Mouse (Mus musculus): ENCODE measurements at regions not wholly inside any gene's neighbourhood (a gene's known extent, or its start where the extent isn't known, plus 50 kb on each side); places are given as distances from the start of the nearest gene placed in this dataset.

DNA sequence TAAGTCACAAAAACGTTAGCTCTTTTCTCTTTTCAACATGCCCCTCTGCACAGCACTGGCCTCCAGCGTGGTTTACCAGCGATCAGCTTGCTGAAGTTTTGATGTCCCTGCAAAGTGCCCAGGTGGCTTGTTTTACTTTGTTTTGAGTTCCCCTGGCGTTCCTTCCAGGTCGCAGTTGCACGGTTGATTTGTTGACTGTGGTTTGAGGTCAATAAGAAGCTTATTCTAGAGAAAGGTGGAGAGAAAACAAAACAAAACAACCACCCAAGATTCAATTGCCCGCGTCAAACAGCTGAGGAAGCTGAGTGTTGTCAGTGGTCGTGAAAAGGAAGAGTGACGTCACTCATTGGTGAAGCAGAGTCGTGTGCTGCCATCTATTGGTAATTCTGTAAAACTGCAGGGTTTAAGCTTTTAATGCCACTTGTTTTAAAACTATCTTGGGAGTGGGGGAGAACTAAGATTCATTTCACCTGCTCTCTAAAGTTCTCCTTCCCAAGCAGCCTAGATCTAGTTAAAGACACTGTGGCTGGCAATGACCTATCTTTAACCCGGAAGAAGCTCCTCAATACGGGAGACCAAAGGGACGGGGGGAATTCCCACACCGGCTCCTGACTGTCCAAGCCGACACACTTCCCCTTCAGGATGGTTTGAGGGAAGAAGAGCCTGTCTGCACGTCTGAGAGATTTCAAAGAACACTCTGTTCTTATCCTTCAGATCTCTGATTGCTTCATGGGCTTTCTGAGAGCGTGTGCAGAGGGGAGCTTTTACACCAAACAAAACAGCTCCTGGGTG, 170.3 kb upstream of the Olig3 start:
- WGBS = 20% methylated on average over 18 of the region's 18 CpGs
- peaks cover 22% of the 10 kb centered on the region for H3K27me3 ChIP-seq (ENCODE audit: low read depth, poor library complexity, severe bottlenecking)
- no peaks in the 10 kb centered on the region for H3K36me3 ChIP-seq
- peaks cover 16% of the 10 kb centered on the region for H3K4me1 ChIP-seq
- peak overlapping the region; percentile 74 for H3K27ac ChIP-seq (replicated peaks)
- H3K4me3 ChIP-seq = peak overlapping the region; percentile 46
- H3K9me3 ChIP-seq (replicated peaks) = no peaks in the 10 kb centered on the region
- DNase-seq (ENCODE audit: low spot score) = peak; percentile 48

DNA sequence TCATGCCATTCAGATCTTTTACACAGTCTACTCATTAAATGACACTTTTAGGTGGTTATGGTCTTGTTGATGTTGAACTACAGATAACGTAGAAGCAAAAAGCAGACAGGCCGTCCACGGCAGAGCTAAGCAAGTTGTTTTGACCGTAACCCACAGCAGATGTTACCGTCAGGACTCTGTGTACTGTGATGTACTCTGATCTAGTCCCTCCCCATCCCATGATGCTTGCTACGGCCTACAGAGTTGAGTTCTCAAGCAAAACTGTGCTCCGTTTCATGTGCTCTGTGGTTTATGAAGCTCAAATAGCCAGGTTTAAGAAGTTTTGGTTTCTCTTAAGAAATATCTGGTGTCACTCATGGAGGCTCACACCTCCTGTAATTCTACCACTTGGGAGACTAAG, 169.4 kb upstream of the Tnfaip3 start:
- DNase-seq (ENCODE audit: low spot score) = no peak
- Histone ChIP-seq H3K4me3 (no peak overlapping the region), H3K27me3 (ENCODE audit: low read depth, poor library complexity, severe bottlenecking) (peaks cover 22% of the 10 kb centered on the region), H3K4me1 (peaks cover 16% of the 10 kb centered on the region), H3K9me3 (replicated peaks) (no peaks in the 10 kb centered on the region), H3K27ac (replicated peaks) (no peak overlapping the region), H3K36me3 (no peaks in the 10 kb centered on the region)
- 95% methylated on average over 7 of the region's 7 CpGs for WGBS

DNA sequence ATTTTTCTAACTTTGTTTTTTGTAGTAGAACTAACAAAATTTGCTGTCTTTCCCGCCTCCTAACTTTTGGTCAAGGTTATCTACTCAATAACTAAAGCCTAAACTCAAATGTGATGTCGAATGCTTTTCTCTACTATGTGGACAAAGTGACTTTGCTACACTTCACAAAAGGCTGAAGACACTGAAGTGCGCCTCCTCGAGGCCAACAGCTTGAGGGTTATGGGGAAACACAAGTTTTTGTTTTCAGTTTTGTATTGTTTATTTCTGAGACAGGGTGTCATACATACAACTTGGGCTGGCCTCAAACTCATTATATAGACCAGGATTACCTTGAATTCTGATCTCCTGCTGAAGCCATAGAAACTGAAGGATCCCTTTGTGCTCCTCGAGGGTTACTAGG, 162.4 kb upstream of the Tnfaip3 start:
- Histone ChIP-seq H3K4me3 (no peak overlapping the region), H3K27ac (replicated peaks) (no peak overlapping the region), H3K9me3 (replicated peaks) (0 out of 2 replicates have a peak, but pooled peaks cover 15% of the 10 kb centered on the region), H3K27me3 (ENCODE audit: low read depth, poor library complexity, severe bottlenecking) (no peaks in the 10 kb centered on the region), H3K4me1 (no peaks in the 10 kb centered on the region), H3K36me3 (no peaks in the 10 kb centered on the region)
- WGBS = 89% methylated on average over 5 of the region's 5 CpGs
- no peak for DNase-seq (ENCODE audit: low spot score)

DNA sequence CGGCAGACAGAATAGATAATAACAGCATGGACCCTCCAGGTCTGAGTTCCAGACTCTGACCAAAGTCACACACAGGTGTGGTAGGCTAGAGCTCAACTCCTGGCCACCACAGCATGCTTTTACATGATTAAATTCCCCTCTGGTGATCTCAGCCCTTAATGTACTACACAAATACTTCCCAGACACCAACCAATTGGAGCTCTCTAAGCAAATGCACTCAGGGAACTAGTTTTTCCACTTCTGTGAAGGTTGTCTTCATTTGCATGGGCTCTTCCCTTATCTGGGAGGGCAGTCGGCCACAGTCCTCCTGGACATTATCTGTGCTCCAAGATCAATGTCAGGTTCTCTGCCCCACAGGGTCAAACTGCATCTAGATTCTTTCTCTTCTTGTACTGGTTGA, 162.0 kb upstream of the Tnfaip3 start:
- H3K27ac ChIP-seq (replicated peaks) = no peak overlapping the region
- no peak for DNase-seq (ENCODE audit: low spot score)
- H3K36me3 ChIP-seq = no peaks in the 10 kb centered on the region
- no peak overlapping the region for H3K4me3 ChIP-seq
- 0 out of 2 replicates have a peak, but pooled peaks cover 15% of the 10 kb centered on the region for H3K9me3 ChIP-seq (replicated peaks)
- no peaks in the 10 kb centered on the region for H3K27me3 ChIP-seq (ENCODE audit: low read depth, poor library complexity, severe bottlenecking)
- WGBS = 84% methylated on average over 2 of the region's 2 CpGs
- no peaks in the 10 kb centered on the region for H3K4me1 ChIP-seq

DNA sequence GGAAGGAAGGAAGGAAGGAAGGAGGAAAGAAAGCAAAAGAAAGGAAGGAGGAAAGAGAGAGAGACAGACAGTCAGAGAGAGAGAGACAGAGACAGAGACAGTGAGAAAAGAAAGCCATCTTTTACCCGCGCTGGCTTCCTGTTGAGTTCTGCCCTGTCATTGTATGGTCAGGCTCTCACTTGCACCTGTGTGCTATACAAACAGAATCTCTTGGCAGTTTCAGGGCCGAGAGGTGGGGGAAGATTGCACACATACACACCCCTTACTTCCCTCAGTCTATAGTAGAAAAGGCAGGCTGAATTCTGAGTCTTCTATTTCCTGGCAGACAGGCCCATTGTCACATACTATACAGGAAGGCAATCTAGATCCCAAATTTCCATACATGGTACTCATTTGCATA, 160.8 kb upstream of the Tnfaip3 start:
- 86% methylated on average over 3 of the region's 3 CpGs for WGBS
- Histone ChIP-seq H3K4me1 (no peaks in the 10 kb centered on the region), H3K36me3 (no peaks in the 10 kb centered on the region), H3K9me3 (replicated peaks) (0 out of 2 replicates have a peak, but pooled peaks cover 15% of the 10 kb centered on the region), H3K27me3 (ENCODE audit: low read depth, poor library complexity, severe bottlenecking) (no peaks in the 10 kb centered on the region), H3K27ac (replicated peaks) (no peak overlapping the region), H3K4me3 (no peak overlapping the region)
- no peak for DNase-seq (ENCODE audit: low spot score)

DNA sequence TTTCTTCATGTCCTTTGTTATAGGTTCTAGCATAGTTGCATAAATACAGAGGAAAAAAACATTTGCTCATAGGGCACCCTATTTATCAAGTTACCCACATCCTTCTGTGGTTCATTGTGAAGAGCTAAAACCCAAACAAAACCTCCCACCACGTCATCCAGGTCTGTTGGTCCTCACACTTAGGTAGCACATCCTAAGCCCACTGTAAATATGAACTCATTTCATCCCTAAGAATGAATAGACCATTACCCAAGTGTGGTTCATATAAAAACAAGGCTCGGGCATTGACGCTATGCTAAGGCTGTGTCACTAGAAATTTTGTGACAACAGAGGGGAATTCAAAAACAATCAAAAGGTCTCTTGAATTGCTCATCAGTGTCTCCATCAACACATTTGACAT, 156.4 kb upstream of the Tnfaip3 start:
- WGBS = 88% methylated on average over 3 of the region's 3 CpGs
- Histone ChIP-seq H3K4me1 (peaks cover 18% of the 10 kb centered on the region), H3K36me3 (no peaks in the 10 kb centered on the region), H3K27ac (replicated peaks) (no peak overlapping the region), H3K4me3 (no peak overlapping the region), H3K9me3 (replicated peaks) (0 out of 2 replicates have a peak, but pooled peaks cover 15% of the 10 kb centered on the region), H3K27me3 (ENCODE audit: low read depth, poor library complexity, severe bottlenecking) (no peaks in the 10 kb centered on the region)
- no peak for DNase-seq (ENCODE audit: low spot score)

DNA sequence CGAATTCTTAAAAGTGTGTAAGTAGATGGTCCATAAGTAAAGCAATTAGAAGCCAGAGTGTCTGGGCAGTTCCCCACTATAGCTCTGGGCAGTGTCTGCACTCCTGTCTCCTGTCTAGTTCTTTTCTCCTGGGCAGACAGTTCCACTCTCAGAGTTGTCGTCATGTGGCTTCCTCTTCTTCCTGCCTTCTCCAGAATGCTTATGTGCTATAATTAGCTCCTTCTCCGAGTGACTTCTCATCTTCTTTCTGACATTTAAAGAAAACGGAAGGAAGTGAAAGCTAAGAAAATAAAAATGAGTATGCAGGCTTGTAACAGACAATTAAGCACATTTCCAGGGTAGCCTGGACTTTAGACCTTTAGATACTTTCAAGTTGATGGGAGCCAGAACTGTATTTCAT, 155.1 kb upstream of the Tnfaip3 start:
- Histone ChIP-seq H3K9me3 (replicated peaks) (0 out of 2 replicates have a peak, but pooled peaks cover 13% of the 10 kb centered on the region), H3K4me3 (no peak overlapping the region), H3K4me1 (peaks cover 18% of the 10 kb centered on the region), H3K27ac (replicated peaks) (no peak overlapping the region), H3K27me3 (ENCODE audit: low read depth, poor library complexity, severe bottlenecking) (no peaks in the 10 kb centered on the region), H3K36me3 (no peaks in the 10 kb centered on the region)
- WGBS = 74% methylated on average over 4 of the region's 4 CpGs
- DNase-seq (ENCODE audit: low spot score) = no peak

DNA sequence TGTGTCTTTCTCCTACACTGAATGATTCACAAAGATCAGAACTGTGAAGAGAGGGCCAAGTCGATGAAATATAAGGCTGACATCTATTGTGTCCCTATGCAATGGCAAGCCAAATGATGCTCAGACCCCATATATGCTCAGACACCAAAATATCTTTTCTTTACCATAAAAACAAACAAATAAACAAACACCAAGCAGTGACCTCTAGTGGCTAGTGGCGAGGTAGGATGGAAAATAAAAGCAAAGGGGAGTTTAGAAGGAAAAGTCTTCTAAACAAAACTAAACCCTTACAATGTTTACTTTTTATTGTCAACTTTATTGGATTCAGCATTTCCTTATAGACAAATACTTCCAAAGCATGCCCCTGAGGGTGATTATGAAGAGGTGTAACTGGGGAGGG, 153.8 kb upstream of the Tnfaip3 start:
- no peak for DNase-seq (ENCODE audit: low spot score)
- Histone ChIP-seq H3K27me3 (ENCODE audit: low read depth, poor library complexity, severe bottlenecking) (no peaks in the 10 kb centered on the region), H3K4me1 (peaks cover 18% of the 10 kb centered on the region), H3K4me3 (no peak overlapping the region), H3K36me3 (no peaks in the 10 kb centered on the region), H3K9me3 (replicated peaks) (0 out of 2 replicates have a peak, but pooled peaks cover 3% of the 10 kb centered on the region), H3K27ac (replicated peaks) (no peak overlapping the region)
- WGBS = 73% methylated on average over 2 of the region's 2 CpGs

DNA sequence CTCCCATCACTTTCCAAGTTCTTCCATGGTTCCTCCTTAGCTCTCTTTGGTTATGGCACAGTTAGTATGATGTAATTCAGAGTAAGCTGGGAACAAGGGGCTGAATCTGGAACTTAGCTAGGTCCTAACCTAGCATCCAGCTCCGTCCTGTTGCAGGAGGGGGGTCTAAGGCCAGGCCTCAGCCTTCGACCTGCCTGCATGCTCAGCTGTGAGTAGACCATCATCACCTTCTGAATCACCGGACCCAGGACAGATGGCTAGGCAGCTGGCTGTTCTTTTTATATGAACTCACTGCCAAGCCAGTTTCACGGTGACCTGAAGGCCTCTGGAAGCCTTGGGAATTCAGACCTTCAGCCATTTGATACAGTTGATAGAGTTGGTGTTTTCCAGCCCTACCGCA, 152.9 kb upstream of the Tnfaip3 start:
- H3K27me3 ChIP-seq (ENCODE audit: low read depth, poor library complexity, severe bottlenecking) = no peaks in the 10 kb centered on the region
- H3K4me3 ChIP-seq = no peak overlapping the region
- H3K27ac ChIP-seq (replicated peaks) = peak overlapping the region; percentile 38; the same call in 1 of the 2 replicates
- H3K9me3 ChIP-seq (replicated peaks) = no peaks in the 10 kb centered on the region
- no peak for DNase-seq (ENCODE audit: low spot score)
- WGBS = 81% methylated on average over 5 of the region's 5 CpGs
- H3K4me1 ChIP-seq = peaks cover 18% of the 10 kb centered on the region
- no peaks in the 10 kb centered on the region for H3K36me3 ChIP-seq

DNA sequence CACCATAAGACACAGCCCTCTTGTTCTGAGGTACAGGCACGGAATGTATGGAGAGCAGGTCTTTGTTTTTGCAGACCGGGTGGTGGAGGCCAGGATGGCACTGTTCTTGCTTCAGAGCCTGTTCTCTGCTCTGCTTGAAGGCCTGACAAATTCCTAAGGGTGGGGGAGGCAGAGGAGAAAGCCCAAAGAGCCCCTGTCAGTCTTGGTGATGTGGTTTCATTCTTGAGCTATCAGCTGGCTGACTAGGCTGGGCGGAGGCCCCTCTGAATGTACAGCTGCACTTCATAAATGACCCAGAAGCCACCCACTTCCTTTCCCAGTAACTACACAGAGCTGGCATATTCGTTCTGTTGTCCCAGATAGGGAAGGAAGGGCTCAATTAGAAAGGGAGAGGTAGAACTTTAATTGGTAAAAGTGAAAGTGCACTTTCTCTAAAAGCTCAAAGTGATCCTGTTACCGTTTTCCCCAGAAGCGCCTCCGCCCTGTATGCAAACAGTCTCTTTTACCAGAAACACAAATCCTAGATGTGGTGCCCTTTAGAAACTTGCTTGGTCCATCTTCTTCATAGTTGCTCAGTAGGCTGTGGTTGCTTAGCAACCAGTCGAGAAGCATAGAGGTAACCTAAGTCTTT, 152.3 kb upstream of the Tnfaip3 start:
- Histone ChIP-seq H3K4me1 (peaks cover 18% of the 10 kb centered on the region), H3K9me3 (replicated peaks) (no peaks in the 10 kb centered on the region), H3K27ac (replicated peaks) (peak overlapping the region; percentile 55), H3K27me3 (ENCODE audit: low read depth, poor library complexity, severe bottlenecking) (no peaks in the 10 kb centered on the region), H3K36me3 (no peaks in the 10 kb centered on the region), H3K4me3 (0 out of 2 replicates have a peak overlapping the region, but pooled peaks have one; percentile 0)
- peak; percentile 52 for DNase-seq (ENCODE audit: low spot score)
- WGBS = 24% methylated on average over 8 of the region's 8 CpGs

DNA sequence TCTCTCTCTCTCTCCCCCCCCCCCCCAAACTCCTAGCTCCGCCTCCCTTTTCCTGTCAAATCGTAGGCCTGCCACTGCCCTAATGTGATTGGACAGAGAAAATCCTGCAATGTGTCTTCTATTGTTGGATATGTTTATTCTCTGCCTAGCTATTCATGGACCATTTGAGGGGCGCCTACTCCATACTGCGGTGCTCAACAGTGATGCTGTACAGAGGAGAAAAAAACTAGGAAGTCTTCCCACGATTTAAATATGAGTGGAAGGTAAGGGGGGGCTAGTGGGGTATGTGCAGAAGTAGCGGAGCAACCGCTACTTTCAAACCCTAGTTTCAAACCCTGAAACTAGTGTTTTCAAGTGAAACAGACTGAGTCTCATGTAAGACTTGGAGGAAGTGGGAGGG, 151.6 kb upstream of the Tnfaip3 start:
- Histone ChIP-seq H3K36me3 (no peaks in the 10 kb centered on the region), H3K9me3 (replicated peaks) (no peaks in the 10 kb centered on the region), H3K4me3 (no peak overlapping the region), H3K4me1 (peaks cover 18% of the 10 kb centered on the region), H3K27me3 (ENCODE audit: low read depth, poor library complexity, severe bottlenecking) (no peaks in the 10 kb centered on the region), H3K27ac (replicated peaks) (peak overlapping the region; percentile 55)
- WGBS = 84% methylated on average over 7 of the region's 7 CpGs
- no peak for DNase-seq (ENCODE audit: low spot score)

DNA sequence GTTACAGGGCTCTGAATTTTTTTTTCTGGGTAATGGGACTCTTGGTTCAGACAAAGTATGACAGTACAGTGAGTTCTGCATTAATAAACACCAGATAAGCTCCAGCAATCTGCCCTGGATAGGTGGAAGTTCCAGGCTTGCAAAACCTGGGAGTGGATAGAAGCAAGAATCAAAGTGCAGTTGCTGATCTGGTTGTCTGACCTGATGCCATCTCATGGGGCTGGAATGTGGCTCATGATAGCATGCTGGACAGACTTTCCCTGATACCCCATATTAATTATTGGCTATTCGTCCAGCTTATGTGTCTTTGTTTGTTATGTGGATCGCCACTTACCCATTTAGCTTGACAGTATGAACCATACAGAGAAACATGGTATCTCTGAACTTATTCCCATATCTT, 146.6 kb upstream of the Tnfaip3 start:
- no peak for DNase-seq (ENCODE audit: low spot score)
- H3K27me3 ChIP-seq (ENCODE audit: low read depth, poor library complexity, severe bottlenecking) = no peaks in the 10 kb centered on the region
- no peak overlapping the region for H3K4me3 ChIP-seq
- no peaks in the 10 kb centered on the region for H3K9me3 ChIP-seq (replicated peaks)
- H3K36me3 ChIP-seq = no peaks in the 10 kb centered on the region
- H3K27ac ChIP-seq (replicated peaks) = no peak overlapping the region
- peaks cover 2% of the 10 kb centered on the region for H3K4me1 ChIP-seq
- 85% methylated on average over 2 of the region's 2 CpGs for WGBS

DNA sequence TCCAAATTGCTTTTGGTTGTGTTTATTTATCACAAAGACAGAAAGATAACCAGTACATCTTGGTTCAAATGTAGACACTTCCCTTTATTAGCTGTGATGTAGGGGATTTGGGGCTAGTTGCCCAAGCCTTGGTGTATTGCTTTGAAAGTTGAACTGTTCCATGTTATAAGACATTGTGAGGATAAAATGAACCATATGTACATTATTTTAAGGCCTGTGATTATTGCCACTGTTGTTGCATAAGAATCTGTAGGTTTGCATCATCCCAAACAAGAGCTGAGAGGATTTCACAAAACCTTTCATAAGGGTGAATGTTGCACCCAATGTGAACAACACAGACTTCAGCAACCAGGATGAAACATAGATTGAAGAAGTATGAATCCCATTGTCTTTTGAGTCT, 145.7 kb upstream of the Tnfaip3 start:
- Histone ChIP-seq H3K4me3 (no peak overlapping the region), H3K9me3 (replicated peaks) (no peaks in the 10 kb centered on the region), H3K27ac (replicated peaks) (no peak overlapping the region), H3K4me1 (no peaks in the 10 kb centered on the region), H3K27me3 (ENCODE audit: low read depth, poor library complexity, severe bottlenecking) (no peaks in the 10 kb centered on the region), H3K36me3 (no peaks in the 10 kb centered on the region)
- no peak for DNase-seq (ENCODE audit: low spot score)
